Mouse (Mus musculus) naive thymus-derived CD4-positive, alpha-beta T cell, adult 2 months (primary cell): ENCODE measurements around the gene Zbtb12.
"Not testable (repeated sequence)": the region's sequence is repeated elsewhere in the genome, so short reads cannot be mapped to it uniquely, and the experiment has no call there.

Experiments
- DNase-seq: peaks from one replicate; pipeline ENCODE4 v3.0.0-alpha.2; 2011; ENCODE audit warnings: low read depth

Zbtb12 gene

DNA sequence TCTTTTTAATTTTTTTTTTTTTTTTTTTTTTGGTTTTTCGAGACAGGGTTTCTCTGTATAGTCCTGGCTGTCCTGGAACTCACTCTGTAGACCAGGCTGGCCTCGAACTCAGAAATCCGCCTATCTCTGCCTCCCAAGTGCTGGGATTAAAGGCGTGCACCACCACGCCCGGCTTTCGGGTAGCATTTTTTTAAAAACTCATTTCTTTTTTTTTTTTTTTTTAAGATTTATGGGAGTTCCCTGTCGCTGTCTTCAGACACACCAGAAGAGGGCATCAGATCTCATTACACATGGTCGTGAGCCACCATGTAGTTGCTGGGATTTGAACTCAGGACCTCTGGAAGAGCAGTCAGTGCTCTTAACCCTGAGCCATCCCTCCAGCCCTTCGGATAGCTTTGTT lies 22.7 kb downstream of the Zbtb12 start:
- not testable (repeated sequence) for DNase-seq

DNA sequence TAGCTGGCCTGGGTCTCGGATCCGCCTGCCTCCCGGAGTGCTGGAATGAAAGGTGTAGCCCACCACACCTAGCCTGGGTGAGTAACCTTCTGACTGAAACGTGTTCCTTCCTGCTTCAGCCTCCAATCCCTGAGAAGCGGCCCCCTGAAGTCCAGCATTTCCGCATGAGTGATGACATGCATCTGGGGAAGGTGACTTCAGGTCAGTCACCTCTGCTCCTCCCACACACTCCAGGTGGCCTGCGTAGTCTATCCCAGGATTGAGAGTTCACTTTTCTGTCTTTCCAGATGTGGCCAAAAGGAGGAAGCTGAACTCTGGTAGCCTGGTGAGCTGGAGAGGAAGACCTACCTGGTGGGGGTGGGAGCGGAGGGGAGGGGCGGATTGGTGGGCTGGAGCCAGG lies 23.6 kb downstream of the Zbtb12 start:
- no peak for DNase-seq

GRCm38 (mm10) chr17:34910982-34911381 lies 31.7 kb downstream of the Zbtb12 start:
- no peak for DNase-seq

DNA sequence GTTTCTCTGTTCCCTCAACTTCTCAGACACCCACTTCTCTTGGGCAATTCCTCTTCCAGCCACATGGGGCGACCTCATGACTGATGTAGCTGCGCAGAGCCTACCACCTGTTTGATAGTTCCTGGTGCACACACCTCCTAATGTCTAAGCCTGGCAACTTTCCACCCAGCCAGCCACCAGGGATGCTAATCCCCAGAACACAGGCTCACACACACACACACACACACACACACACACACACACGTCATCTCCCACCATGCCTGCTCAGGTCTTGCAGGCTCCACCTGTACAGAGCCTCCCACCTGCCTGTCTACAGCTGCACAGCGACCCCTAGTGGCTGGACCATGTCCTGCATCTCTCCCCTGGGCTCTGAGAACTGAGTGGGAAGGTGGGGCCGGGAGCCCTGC lies 32.7 kb downstream of the Zbtb12 start:
- peak; percentile 95 for DNase-seq

- DNase-seq = no peak
Measured at GRCm38 (mm10) chr17:34913930-34914665, 34.8 kb downstream of the Zbtb12 start, which contains the start of gene Slc44a4. TSS of gene Slc44a4 (plus strand) at chr17:34914466.

DNA sequence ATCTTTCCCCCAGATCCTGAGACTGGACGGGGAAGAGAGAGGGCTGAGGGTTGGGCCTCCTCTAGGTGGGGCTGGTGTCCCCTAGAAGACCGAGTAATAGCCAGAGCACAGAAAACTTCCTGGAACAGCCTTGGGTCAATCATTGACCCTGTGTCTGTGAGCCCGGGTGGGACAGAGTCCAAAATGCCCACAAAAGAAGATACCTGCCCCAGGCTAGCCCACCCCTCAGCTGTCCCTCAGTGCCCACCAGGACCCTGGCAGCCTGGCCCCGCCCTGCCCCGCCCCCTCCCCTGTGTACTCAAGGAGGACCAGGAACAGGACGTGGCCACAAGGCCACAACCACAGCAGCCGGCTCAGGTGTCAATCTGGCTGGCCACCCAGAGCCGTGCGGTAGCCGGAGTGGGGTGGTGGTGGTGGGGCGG lies 36.1 kb downstream of the Zbtb12 start:
- DNase-seq = no peak

GRCm38 (mm10) chr17:34916316-34916715 lies 37.0 kb downstream of the Zbtb12 start:
- no peak for DNase-seq

GRCm38 (mm10) chr17:34917188-34917587 lies 37.9 kb downstream of the Zbtb12 start:
- DNase-seq = no peak

DNA sequence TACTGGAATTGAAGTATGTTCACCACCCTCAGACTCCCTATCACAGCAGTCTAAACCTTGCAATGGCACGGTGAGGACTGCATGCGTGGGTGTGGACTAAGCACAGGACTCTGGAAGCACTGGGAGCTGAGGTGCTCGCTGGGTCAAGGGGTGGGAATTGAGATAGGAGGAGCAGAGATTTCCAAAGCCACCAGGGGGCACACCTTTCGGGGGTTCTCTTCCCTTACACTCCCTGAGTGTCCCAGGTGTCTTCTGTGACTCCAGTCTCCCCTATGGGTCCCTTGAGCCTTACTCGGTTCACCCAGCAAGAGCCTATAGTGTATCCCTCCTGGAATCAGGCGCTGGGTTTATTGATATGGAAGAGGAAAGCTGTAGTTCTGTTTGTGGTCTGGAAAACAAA lies 43.7 kb downstream of the Zbtb12 start:
- no peak for DNase-seq

- no peak for DNase-seq
Measured at GRCm38 (mm10) chr17:34924258-34924657, 45.0 kb downstream of the Zbtb12 start.

GRCm38 (mm10) chr17:34927306-34928019 lies 48.2 kb downstream of the Zbtb12 start:
- no peak for DNase-seq

- DNase-seq = no peak
Measured at GRCm38 (mm10) chr17:34928841-34929240, 49.6 kb downstream of the Zbtb12 start.

DNA sequence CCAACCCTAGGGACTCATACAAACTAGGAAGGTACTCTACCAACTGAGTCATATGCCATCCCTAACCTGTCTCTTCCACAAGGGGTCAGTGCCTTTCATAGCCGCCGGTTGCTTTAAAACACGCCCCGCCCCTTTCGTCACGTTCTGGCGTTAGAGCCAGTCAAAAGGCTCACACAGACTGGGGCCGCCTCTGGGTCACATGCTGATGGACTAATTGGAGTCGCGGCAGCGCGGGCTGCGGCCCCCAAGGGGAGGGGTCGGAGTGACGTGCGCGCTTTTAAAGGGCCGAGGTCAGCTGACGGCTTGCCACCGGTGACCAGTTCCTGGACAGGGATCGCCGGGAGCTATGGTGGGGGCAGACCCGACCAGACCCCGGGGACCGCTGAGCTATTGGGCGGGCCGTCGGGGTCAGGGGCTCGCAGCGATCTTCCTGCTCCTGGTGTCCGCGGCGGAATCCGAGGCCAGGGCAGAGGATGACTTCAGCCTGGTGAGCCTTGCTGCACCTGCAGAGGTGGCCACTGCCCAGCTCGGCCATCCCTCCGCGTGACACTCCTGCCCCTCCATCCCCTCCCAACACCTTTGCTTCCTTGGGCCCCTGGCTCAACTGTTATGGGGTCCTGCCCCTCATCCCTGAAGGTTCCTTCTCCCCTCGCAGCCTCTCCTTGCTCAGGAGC lies 51.9 kb downstream of the Zbtb12 start, which contains the start of gene Neu1:
Gene Neu1 (plus strand): TSS at position 193 of the 674 bp plus-strand sequence.
- DNase-seq = peak; percentile 97

DNA sequence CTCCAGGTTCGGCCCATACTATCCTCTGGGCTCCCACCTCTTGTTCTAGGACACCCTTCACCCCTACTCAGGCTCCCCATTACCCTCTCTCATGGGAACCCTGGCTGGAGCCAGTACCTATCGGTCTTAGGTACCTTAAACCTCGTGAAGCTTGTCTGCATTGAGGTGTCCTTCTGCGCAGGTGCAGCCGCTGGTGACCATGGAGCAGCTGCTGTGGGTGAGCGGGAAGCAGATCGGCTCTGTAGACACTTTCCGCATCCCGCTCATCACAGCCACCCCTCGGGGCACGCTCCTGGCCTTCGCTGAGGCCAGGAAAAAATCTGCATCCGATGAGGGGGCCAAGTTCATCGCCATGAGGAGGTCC lies 52.4 kb downstream of the Zbtb12 start:
- peak; percentile 69 for DNase-seq

DNA sequence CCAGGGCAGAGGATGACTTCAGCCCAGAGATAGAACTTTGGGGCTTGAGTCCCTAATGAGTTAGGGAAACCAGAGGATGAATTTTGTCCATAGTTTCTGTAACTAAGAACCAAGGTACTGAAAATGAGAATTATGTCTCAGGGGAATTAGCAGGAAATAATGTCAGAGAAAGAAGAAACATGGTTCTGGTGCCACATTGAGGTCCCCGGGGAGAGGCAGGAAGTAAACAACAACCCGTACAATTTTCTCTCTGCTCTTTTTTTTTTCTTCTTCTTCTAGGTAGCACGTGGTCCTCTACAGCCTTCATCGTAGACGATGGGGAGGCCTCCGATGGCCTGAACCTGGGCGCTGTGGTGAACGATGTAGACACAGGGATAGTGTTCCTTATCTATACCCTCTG lies 53.0 kb downstream of the Zbtb12 start:
- peak; percentile 60 for DNase-seq

DNA sequence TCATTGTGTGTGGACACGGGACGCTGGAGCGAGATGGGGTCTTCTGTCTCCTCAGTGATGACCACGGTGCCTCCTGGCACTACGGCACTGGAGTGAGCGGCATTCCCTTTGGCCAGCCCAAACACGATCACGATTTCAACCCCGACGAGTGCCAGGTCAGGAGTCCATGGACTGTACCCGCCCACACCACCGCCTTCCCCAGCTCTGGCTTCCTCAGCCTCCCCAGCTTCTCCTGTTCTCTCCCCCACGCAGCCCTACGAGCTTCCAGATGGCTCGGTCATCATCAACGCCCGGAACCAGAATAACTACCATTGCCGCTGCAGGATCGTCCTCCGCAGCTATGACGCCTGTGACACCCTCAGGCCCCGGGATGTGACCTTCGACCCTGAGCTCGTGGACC lies 54.7 kb downstream of the Zbtb12 start:
- DNase-seq = no peak

DNA sequence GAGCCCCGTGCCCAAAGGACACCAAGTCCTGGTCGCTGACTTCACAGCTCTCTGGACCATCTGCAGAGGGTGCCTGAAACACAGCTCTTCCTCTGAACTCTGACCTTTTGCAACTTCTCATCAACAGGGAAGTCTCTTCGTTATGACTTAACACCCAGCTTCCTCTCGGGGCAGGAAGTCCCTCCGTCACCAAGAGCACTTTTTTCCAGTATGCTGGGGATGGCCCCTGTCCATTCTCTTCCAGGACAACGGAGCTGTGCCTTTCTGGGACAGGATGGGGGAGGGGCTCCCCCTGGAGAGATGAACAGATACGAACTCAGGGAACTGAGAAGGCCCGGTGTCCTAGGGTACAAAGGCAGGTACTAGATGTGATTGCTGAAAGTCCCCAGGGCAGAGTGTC lies 55.5 kb downstream of the Zbtb12 start:
- no peak for DNase-seq

GRCm38 (mm10) chr17:34937960-34938505 lies 58.8 kb downstream of the Zbtb12 start:
- no peak for DNase-seq

DNA sequence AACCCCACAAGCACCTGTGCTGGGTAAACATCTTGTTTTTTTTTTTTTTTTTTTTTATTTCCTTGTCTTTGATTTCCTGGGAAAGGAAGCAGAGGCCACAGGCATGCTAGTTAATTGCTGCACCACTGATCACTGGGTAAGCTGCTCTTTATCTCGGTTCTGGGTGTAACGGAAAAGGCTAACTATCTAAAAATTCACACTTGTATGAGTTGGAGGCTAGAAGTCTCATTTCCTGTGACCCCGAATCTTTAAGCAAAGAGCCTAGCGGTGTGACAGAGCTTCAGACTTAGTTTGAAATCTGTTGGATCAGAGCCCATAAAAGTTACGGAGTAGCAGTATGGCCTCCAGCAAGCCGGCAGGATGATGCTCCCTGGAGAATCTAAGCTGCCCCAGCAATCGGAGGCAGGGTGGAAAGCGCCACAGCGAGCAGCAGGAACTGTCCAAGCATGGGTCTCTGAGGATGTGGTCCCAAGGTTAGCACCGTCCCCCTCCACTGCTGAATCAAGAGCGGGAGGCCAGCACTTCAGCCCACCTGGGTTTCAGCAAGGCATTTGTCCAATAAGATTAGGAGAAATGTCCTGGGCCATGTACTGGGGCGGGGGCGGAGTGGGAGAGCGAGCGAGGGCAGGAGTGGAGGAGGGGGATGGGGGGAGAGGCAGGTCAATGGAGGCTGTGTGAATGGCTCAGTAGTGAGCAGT lies 62.2 kb downstream of the Zbtb12 start:
- no peak for DNase-seq

DNA sequence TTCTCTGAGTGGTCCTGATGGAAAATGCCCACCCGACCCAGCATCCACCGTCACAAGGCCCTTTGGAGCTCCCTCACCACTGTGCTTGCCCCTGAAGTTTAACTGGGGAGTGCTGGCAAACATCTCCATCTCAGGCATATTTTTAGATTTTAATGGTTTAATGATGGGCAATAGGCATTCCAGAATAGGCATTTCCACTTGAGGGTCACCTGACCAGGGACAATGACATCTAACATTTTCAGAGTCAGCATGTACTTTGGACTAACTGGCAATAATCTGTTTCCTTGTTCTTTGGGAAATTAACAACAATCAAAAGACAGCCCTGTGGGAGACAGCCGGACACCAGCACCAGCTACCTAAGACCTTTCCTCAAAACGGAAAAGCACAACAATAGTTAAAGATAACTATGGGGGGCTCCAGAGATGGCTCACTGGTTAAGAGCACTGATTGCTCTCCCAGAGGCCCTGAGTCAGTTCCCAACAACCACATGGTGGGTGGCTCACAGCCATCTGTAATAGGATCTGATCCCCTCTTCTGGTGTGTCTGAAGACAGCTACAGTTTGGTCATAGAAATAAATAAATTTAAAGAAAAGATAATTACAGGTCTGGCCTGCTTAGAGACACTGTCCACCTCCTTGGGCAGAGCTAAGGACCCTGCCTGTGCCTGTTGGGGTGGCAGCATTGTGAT lies 64.0 kb downstream of the Zbtb12 start:
- no peak for DNase-seq

- no peak for DNase-seq
Measured at GRCm38 (mm10) chr17:34944362-34944761, 65.1 kb downstream of the Zbtb12 start.
